Mouse (Mus musculus) CH12.LX (cell line): ENCODE measurements around the gene Ddx4. TPM values are rescaled to one million over a fixed set of nuclear protein-coding genes. Genes with fewer than 3 reads are reported as not detected.

ENCODE experiments used
- DNase-seq: peaks from one replicate; pipeline ENCODE4 v3.0.0-alpha.2; 2013; ENCODE audit errors: extremely low read depth
- H3K27ac ChIP-seq: 2 replicates; pipeline ENCODE4 v1.5.1; 2012; ENCODE audit warnings: low read depth, mild to moderate bottlenecking, control low read depth, moderate library complexity; ENCODE audit not compliant: insufficient read depth
- H3K27me3 ChIP-seq: replicated peaks from 2 replicates; pipeline ENCODE3; 2012; ENCODE audit warnings: inconsistent platforms
- H3K36me3 ChIP-seq, 2 experiments: replicated peaks in 1 of 2; 2 replicates each; pipeline versions ENCODE3 to v1.6.1; 2012; ENCODE audit warnings: inconsistent platforms in 1 of 2, low read length in 1 of 2, mild to moderate bottlenecking in 1 of 2, mixed read lengths in 1 of 2, moderate library complexity in 1 of 2; ENCODE audit not compliant: control insufficient read depth in 1 of 2, insufficient read depth in 1 of 2
- H3K4me1 ChIP-seq, 2 experiments: 2 replicates each; pipeline ENCODE4 v1.6.1; 2012; ENCODE audit warnings: inconsistent platforms in 1 of 2, moderate library complexity in 1 of 2; ENCODE audit not compliant: insufficient read depth in 2 of 2, control insufficient read depth in 1 of 2
- H3K4me2 ChIP-seq: 2 replicates; pipeline ENCODE4 v1.6.1; 2012; ENCODE audit warnings: low read depth, mild to moderate bottlenecking, control low read depth; ENCODE audit not compliant: poor library complexity, insufficient read depth, severe bottlenecking
- H3K4me3 ChIP-seq, 3 experiments: fragments of 150-350 bp in 1 of 3; sonication (generic) in 1 of 3; replicated peaks in 1 of 3; 2 replicates each; pipeline versions ENCODE3 to v1.5.1; 2011 to 2012; ENCODE audit warnings: low read depth in 2 of 3, low read length in 2 of 3, mild to moderate bottlenecking in 2 of 3, moderate library complexity in 2 of 3, control low read depth in 1 of 3, improper control_type of control experiment in 1 of 3, inconsistent platforms in 1 of 3, mixed read lengths in 1 of 3; ENCODE audit not compliant: poor library complexity in 1 of 3
- H3K79me2 ChIP-seq: replicated peaks from 2 replicates; pipeline ENCODE4 v1.6.1; 2012; ENCODE audit warnings: mild to moderate bottlenecking, moderate library complexity; ENCODE audit not compliant: control insufficient read depth, poor library complexity, insufficient read depth, severe bottlenecking; ENCODE audit errors: extremely low read depth
- H3K9ac ChIP-seq: 2 replicates; pipeline ENCODE4 v1.6.1; 2012; ENCODE audit warnings: low read depth, mild to moderate bottlenecking, control low read depth, moderate library complexity; ENCODE audit not compliant: insufficient read depth
- H3K9me3 ChIP-seq: replicated peaks from 2 replicates; pipeline ENCODE3; 2012; ENCODE audit warnings: low read length, inconsistent platforms, mixed read lengths
- CHD1 ChIP-seq: IDR thresholded peaks from 2 replicates; pipeline ENCODE4 v1.6.1; 2012; ENCODE audit warnings: low read depth, low read length, improper control_type of control experiment, inconsistent platforms
- CTCF ChIP-seq, 2 experiments: IDR thresholded peaks in 1 of 2; conservative IDR thresholded peaks in 1 of 2; 2 replicates each; pipeline ENCODE4 v1.5.1; 2011 to 2012; ENCODE audit warnings: low read depth in 2 of 2, low read length in 2 of 2, improper control_type of control experiment in 1 of 2, inconsistent platforms in 1 of 2, mild to moderate bottlenecking in 1 of 2, moderate library complexity in 1 of 2
- E2F4 ChIP-seq: IDR thresholded peaks from 2 replicates; pipeline ENCODE4 v1.6.1; 2011; ENCODE audit warnings: low read depth, low read length, improper control_type of control experiment; ENCODE audit not compliant: insufficient replicate concordance
- ELF1 ChIP-seq: IDR thresholded peaks from 2 replicates; pipeline ENCODE4 v1.6.1; 2014; ENCODE audit warnings: low read depth, mild to moderate bottlenecking, inconsistent platforms, low read length, improper control_type of control experiment
- EP300 ChIP-seq: IDR thresholded peaks from 2 replicates; pipeline ENCODE4 v1.6.1; 2011; ENCODE audit warnings: low read length, improper control_type of control experiment
- GABPA ChIP-seq: IDR thresholded peaks from 2 replicates; pipeline ENCODE4 v1.6.1; 2012; ENCODE audit warnings: low read depth, low read length, improper control_type of control experiment, inconsistent platforms; ENCODE audit not compliant: insufficient replicate concordance
- HCFC1 ChIP-seq: IDR thresholded peaks from 2 replicates; pipeline ENCODE4 v1.6.1; 2012; ENCODE audit warnings: low read depth, mild to moderate bottlenecking, inconsistent platforms, low read length, improper control_type of control experiment
- IRF4 ChIP-seq: IDR thresholded peaks from 2 replicates; pipeline ENCODE4 v1.6.1; 2014; ENCODE audit warnings: low read depth, mild to moderate bottlenecking, inconsistent platforms, low read length, improper control_type of control experiment
- JUN ChIP-seq: IDR thresholded peaks from 2 replicates; pipeline ENCODE4 v1.6.1; 2011; ENCODE audit warnings: low read depth, mild to moderate bottlenecking, low read length, improper control_type of control experiment, moderate library complexity; ENCODE audit not compliant: insufficient read depth
- JUND ChIP-seq: conservative IDR thresholded peaks from 2 replicates; pipeline ENCODE4 v1.6.1; 2011; ENCODE audit warnings: low read depth, low read length, improper control_type of control experiment
- MXI1 ChIP-seq: IDR thresholded peaks from 2 replicates; pipeline ENCODE4 v1.6.1; 2011; ENCODE audit warnings: mild to moderate bottlenecking, low read depth, low read length, improper control_type of control experiment
- MYC ChIP-seq: IDR thresholded peaks from 2 replicates; pipeline ENCODE4 v1.6.1; 2011; ENCODE audit warnings: low read depth, mild to moderate bottlenecking, improper control_type of control experiment, low read length
- NELFE ChIP-seq: IDR thresholded peaks from 2 replicates; pipeline ENCODE4 v1.6.1; 2011; ENCODE audit warnings: low read depth, low read length, improper control_type of control experiment
- PAX5 ChIP-seq: IDR thresholded peaks from 2 replicates; pipeline ENCODE4 v1.6.1; 2012; ENCODE audit warnings: low read length, inconsistent platforms, mixed read lengths
- POLR2A ChIP-seq: IDR thresholded peaks from 2 replicates; pipeline ENCODE4 v1.6.1; 2011; ENCODE audit warnings: low read depth, mild to moderate bottlenecking, improper control_type of control experiment, low read length
- POLR2AphosphoS2 ChIP-seq: IDR thresholded peaks from 2 replicates; pipeline ENCODE4 v1.6.1; 2011; ENCODE audit warnings: low read depth, low read length, improper control_type of control experiment
- RCOR1 ChIP-seq: conservative IDR thresholded peaks from 2 replicates; pipeline ENCODE4 v1.6.1; 2012; ENCODE audit warnings: low read depth, mild to moderate bottlenecking, inconsistent platforms, low read length, improper control_type of control experiment
- SMC3 ChIP-seq: IDR thresholded peaks from 2 replicates; pipeline ENCODE4 v1.6.1; 2011; ENCODE audit warnings: low read depth, low read length, improper control_type of control experiment
- TCF12 ChIP-seq: IDR thresholded peaks from 2 replicates; pipeline ENCODE4 v1.6.1; 2014; ENCODE audit warnings: low read depth, mild to moderate bottlenecking, inconsistent platforms, low read length, improper control_type of control experiment
- USF1 ChIP-seq: IDR thresholded peaks from 2 replicates; pipeline ENCODE4 v1.6.1; 2014; ENCODE audit warnings: low read depth, mild to moderate bottlenecking, inconsistent platforms, low read length, improper control_type of control experiment
- USF2 ChIP-seq: conservative IDR thresholded peaks from 2 replicates; pipeline ENCODE4 v1.6.1; 2011; ENCODE audit warnings: low read depth, low read length, improper control_type of control experiment
- ZC3H11A ChIP-seq: IDR thresholded peaks from 2 replicates; pipeline ENCODE4 v1.6.1; 2012; ENCODE audit warnings: low read depth, mild to moderate bottlenecking, inconsistent platforms, low read length, improper control_type of control experiment
- ZMIZ1 ChIP-seq: IDR thresholded peaks from 2 replicates; pipeline ENCODE4 v1.6.1; 2012; ENCODE audit warnings: low read depth, mild to moderate bottlenecking, inconsistent platforms, low read length, improper control_type of control experiment
- dilution Hi-C: fragments of 300-500 bp; cut with MboI; formaldehyde crosslinking; loops from 2 replicates; pipeline ENCODE4 v1.14.3; 2020; ENCODE audit warnings: low sequenced_read_pairs; ENCODE audit not compliant: extremely low pct_unique_long_range_greater_than_20kb, extremely low pct_ligation_motif_present
- in situ Hi-C: fragments of 300-500 bp; cut with MboI; formaldehyde crosslinking; loops from 3 replicates; pipeline ENCODE4 v1.14.3; 2019; ENCODE audit warnings: low sequenced_read_pairs, low pct_ligation_motif_present, low pct_unique_long_range_greater_than_20kb, mixed read lengths
- polyA plus RNA-seq: library from polyadenylated mRNA; unstranded; fragments of >175 nt; gene quantifications from 2 replicates; pipeline ENCODE4 v1.2.1, GENCODE M21; 2012; ENCODE audit warnings: low read depth; ENCODE audit not compliant: insufficient read length
- total RNA-seq, 2 experiments: library from RNA; depleted of rRNA; stranded (reverse); fragments of 300-350 nt in 1 of 2; fragments of >200 nt in 1 of 2; gene quantifications; 2 replicates each; pipeline ENCODE4 v1.2.3; 2012 to 2014

Ddx4 gene
- total and polyA plus RNA-seq, 3 experiments = 0.08 to 0.35 (median 0.27) TPM

GRCm38 (mm10) chr13:112608606-112609005 lies 43.7 kb downstream of the Ddx4 start:
- in situ Hi-C loops (loop anchor here (10.0 kb wide), 1 partner anchor 54 kb away; no protein-coding TSS in a partner anchor), dilution Hi-C loops (no loop called here)
- no peak overlapping the region for H3K4me2 ChIP-seq
- H3K27ac ChIP-seq = no peak overlapping the region
- H3K9ac ChIP-seq = no peak overlapping the region
- TF ChIP-seq PAX5 (no peak), JUN (no peak), TCF12 (no peak), JUND (no peak), IRF4 (no peak), EP300 (no peak), E2F4 (no peak), USF2 (no peak), ZC3H11A (no peak), HCFC1 (no peak), CHD1 (no peak), MYC (no peak)
- H3K79me2 ChIP-seq = no peaks in the 10 kb centered on the region
- no peak for DNase-seq
- H3K4me1 ChIP-seq = peaks cover 0 to 4% of the 10 kb centered on the region in 2 experiments; a peak in 2 of 4 replicates
- H3K9me3 ChIP-seq = no peaks in the 10 kb centered on the region
- no peak overlapping the region for H3K4me3 ChIP-seq
- H3K27me3 ChIP-seq = no peaks in the 10 kb centered on the region
- no peaks in the 10 kb centered on the region for H3K36me3 ChIP-seq

GRCm38 (mm10) chr13:112604411-112604810 lies 47.9 kb downstream of the Ddx4 start:
- Histone ChIP-seq H3K4me1 (peaks cover 2 to 23% of the 10 kb centered on the region in 2 experiments; a peak in 2 of 4 replicates), H3K27ac (no peak overlapping the region), H3K36me3 (no peaks in the 10 kb centered on the region), H3K79me2 (no peaks in the 10 kb centered on the region), H3K4me3 (no peak overlapping the region), H3K27me3 (no peaks in the 10 kb centered on the region), H3K4me2 (no peak overlapping the region), H3K9me3 (no peaks in the 10 kb centered on the region), H3K9ac (no peak overlapping the region)
- no peak for DNase-seq
- TF ChIP-seq POLR2A (no peak), ELF1 (no peak), NELFE (no peak), POLR2AphosphoS2 (no peak), GABPA (no peak), MXI1 (no peak), CTCF (conservative IDR thresholded peaks at IDR 0.05 in 1 of 2, IDR thresholded peaks at IDR 0.05 in 1 of 2; ENCODE audit: low read depth in 2 of 2, low read length in 2 of 2) (no peak), RCOR1 (no peak), HCFC1 (no peak), ZMIZ1 (no peak), MYC (no peak), SMC3 (no peak), USF1 (no peak)
- in situ Hi-C loops = loop anchor here (10.0 kb wide), 1 partner anchor 50 kb away; no protein-coding TSS in a partner anchor
- dilution Hi-C loops = no loop called here
